Mouse (Mus musculus) embryonic fibroblast, embryonic 13.5 days (primary cell): ENCODE data around the gene Babam2.

Experiments
- CTCF ChIP-seq: IDR thresholded peaks from 2 replicates; pipeline ENCODE4 v1.5.1; 2011; ENCODE audit warnings: mild to moderate bottlenecking, control low read depth, low read length, moderate library complexity, borderline replicate concordance; ENCODE audit not compliant: insufficient read depth
- POLR2A ChIP-seq: IDR thresholded peaks from 2 replicates; pipeline ENCODE4 v1.6.1; 2011; ENCODE audit warnings: low read depth, mild to moderate bottlenecking, control low read depth, low read length, moderate library complexity

DNA sequence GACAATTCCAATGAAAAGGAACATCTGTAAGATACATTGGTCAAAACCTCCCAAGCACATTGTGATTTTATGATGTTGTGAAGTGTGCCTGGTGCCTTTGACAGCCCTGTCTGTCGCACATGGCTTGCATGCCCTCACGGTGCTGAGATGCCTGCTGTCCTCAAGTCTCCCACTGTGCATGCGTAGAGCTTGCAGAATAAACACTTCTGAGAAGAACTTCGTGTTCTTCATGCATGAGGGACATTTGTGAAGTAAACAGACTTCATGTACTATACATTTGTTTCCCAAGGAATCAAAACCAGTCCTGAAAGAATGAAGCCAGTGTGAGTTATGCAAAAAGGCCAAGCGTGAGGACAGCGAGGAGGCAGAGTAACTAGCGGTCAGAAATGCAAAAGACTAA, 208.3 kb downstream of the Babam2 start:
- TF ChIP-seq CTCF (no peak), POLR2A (no peak)
